Mouse (Mus musculus): Measurements from ENCODE around the gene Eps8l3.

The Eps8l3 gene

GRCm38 (mm10) chr3:107877005-107877404 is at the start of gene Eps8l3:
Gene Eps8l3 (plus strand): TSS chr3:107877229.
- no peak for DNase-seq

- no peak for DNase-seq
These were observed 49.1 kb upstream of the Eps8l3 start for GRCm38 (mm10) chr3:107827873-107828405.

DNA sequence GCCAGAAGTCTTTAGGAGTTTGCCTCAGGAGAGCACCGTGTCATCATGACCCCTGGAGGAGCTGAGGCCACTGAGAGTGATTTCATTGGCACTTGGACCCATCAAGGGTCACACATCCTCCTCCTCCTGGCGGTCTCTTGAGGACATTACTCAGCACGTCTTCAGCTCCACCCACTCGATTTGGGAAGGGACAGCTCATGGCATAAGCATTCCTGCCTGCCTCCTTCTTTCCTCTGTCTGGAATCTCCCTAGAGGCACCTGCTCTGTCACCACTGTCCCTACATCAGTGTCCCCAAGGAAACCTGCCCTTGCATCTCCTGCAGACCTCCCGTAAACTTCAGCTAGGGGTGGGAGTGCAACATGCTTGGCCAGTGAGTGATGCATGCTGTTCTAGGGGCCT is 48.5 kb upstream of the Eps8l3 start:
- DNase-seq: no peak

- no peak for DNase-seq
These were observed 48.0 kb upstream of the Eps8l3 start for GRCm38 (mm10) chr3:107828997-107829396.

DNA sequence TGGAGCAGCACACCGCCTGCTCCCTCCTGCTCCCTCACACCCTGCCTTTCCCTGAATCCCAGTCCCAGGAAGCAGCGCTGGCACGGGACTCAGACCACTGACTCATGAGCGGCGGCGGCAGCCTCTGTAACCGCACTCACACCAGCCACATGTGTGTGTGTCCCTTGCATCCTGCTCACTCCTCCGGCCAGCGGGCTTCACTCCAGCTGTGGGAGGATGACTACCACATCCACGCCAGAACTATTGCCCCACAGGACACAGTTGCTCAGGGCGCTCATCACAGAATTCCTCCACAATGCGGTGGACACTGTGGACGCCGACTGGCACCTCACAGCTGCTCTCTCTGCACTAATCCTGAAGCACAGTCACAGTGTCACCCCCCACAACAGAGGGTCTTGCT is 47.4 kb upstream of the Eps8l3 start:
- DNase-seq: no peak

DNA sequence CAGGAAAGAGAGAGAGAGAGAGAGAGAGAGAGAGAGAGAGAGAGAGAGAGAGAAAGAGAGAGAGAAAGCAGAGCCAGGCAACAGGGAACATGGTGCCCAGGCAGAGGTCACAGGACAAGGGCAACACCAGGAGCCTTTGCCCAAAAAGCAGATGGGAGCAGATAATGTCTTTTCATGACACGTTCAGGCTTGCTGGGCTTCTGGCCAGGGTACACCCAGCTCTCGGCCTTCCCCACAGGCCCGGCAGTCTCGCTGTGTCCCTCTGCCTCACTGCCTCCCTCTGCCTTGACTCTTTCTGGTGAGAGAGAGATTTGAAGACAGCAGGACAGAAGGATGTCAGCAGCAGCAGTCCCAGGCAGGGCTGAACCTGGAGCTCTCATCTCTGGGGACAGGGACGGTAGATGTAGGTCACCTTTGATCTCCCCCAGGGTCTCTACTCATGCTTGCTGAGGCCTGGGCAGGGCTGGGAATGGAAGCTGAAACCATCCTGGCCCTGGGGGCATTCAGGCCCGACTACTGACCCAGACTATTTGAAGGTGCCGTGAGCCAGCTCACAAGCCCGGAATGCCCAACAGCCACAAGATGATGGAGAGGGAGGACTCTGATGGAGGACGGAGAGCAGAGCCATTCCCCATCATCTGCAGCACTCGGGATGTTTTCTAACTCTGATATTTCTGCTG is 45.0 kb upstream of the Eps8l3 start:
- no peak for DNase-seq

- DNase-seq: no peak
These were observed 44.4 kb upstream of the Eps8l3 start for GRCm38 (mm10) chr3:107832645-107833044.

- no peak for DNase-seq
These were observed 43.7 kb upstream of the Eps8l3 start for GRCm38 (mm10) chr3:107833370-107833769.

DNA sequence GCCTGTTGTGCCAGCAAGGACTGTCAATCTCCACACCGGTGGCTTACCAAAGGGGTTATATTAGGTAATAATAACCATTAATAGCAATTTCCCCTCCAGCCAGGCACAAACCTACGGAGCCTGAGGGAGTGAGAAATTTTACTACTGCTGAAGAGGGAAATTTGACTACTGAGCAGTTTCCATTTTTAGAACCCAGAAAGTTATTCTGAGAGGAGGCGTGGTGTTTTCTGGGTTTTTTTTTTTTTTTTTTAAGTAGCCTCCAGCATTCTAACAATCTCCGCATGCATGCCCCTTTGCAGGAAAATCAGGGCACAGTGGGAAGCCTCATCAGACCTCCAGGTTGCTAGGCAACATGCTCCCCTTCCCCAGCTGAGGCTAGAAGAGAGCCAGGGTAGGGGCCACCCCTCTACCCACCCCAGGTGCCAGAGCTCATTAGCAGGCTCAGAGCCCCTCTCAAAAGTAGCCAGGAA is 43.1 kb upstream of the Eps8l3 start:
- no peak for DNase-seq

DNA sequence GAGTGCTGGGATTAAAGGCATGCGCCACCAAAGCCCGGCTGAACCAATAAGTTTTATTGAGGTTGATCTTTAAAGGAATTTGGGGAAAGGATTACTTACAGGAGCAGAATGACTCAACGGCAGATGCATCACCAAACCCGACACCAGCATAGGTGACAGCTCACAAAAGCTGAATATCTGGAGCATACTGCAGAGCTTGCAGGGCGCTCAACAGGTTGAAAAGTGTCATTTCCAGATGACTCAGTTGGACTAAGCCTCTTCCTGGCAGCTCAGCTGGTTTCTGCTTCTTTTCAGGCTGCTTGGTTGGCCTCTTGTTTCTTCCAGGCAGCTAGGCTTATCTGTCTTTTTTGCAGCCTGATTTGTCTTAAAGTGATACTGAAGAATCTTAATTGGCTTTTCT is 41.7 kb upstream of the Eps8l3 start:
- DNase-seq: no peak

DNA sequence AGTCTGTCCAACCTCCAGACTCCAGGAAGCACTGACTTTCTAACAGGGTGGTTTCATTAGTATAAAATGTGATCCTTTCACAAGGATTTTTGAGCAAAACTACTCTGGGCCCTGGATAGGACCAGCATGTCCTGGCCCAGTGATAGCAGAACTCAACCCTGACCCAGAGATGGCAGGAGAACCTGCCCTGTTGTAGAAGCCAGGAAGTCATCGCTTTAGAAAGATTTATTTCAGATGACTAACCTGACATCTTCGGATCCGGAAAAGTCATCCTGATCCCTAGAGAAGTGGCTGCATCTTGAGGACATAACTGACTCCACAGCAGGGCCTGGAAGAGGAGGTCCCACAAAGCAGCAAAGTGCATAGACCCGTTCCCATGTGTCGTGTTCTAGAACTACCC is 37.2 kb upstream of the Eps8l3 start:
- no peak for DNase-seq

- no peak for DNase-seq
These were observed 36.2 kb upstream of the Eps8l3 start for GRCm38 (mm10) chr3:107840855-107841254.

DNA sequence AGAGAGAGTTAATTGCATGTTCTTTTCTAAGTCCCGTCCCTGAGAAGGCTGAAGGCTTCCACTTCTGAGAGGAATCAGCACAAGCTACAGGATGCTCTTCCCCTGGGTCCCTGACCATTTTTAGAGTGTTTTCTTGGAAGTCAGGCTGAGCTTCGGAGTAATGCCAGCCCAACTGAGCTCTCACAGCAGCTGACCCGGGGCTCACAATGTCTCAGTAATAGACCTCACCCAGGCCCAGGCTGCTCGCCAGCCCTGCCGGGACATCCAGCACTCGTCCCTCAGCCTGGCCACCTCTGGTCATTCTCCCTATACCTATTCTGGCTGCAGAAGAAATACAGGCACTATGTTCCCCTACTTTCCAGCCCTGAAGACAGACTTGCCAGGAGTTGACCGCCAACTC is 35.7 kb upstream of the Eps8l3 start:
- no peak for DNase-seq

- DNase-seq: no peak
These were observed 33.6 kb upstream of the Eps8l3 start for GRCm38 (mm10) chr3:107843406-107843805.

- DNase-seq: peak; percentile 80 to 84
These were observed 33.0 kb upstream of the Eps8l3 start for GRCm38 (mm10) chr3:107844001-107844400.

GRCm38 (mm10) chr3:107844499-107844898 is 32.5 kb upstream of the Eps8l3 start:
- DNase-seq: peak in 1 of 2 experiments; percentile 43

- no peak for DNase-seq
These were observed 30.9 kb upstream of the Eps8l3 start for GRCm38 (mm10) chr3:107846175-107846574.

DNA sequence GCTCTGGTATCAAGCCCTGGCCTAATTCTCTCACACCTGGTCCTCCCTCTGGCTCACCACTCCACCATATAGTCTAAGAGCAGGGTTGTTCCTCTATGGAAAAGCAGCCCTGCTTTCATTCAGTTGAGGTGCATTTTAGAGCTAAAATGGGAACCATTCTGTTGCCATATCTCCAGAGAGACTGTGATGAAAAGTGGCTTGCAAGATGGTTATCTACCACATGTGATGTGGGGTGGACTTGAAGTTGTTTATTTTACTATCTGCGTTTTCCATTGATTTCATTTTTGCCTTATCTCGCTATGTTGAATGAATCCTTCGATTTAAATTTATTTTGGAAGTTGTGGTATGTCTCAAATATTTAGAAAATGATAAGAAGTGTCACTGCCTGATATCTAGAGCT is 30.2 kb upstream of the Eps8l3 start:
- no peak for DNase-seq

DNA sequence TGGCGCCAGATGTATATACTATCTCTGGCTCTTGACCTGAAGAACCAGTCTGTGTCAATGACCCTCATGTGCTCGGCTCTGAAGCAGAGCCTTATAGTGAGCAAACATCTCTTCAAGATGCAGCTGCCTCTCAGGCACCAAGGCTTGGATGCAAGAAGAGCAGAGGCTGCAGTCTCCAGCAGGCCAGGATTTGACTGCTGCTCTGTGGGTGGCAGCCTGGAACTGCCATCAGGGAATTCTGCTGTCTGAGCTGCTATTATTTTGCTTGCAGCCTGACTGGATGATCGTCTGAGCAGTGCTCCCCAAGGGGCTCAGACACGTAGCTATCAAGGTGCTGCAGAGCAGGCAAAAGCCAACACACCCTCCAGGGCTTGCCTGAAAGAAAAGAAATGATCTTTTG is 28.9 kb upstream of the Eps8l3 start:
- no peak for DNase-seq

DNA sequence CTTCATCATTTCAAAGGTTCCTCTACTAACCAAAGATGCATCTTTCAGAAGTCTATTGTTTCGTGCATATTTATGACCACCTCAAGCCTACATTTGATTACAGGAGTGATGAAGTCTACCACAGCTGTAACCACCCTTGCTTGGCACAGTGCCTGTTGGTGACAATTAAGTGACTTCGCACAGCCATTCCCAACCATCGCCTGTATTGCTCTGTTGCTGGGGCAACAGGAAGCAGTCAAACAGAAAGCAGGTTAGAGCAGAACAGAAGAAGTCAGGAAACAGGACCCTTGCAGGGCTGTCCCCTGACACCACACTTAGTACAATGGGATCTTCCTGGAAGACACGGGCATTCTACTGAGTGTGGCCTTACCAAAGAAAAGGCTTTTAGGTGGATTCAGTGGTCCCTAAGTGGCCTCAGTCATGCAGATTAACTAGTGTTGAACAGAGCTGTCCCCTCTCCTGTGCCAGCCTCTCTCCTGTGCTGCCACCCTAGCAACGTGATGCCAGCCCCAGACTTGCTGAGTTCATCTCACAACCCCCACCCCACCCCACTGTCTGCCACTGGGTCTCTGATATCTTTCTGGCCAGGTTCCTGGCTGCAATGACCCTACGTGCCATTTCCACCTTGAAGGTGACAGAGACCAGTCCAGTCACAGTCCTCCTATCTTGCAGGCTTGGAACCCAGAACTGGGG is 27.9 kb upstream of the Eps8l3 start:
- DNase-seq: peak in 1 of 2 experiments; percentile 30

DNA sequence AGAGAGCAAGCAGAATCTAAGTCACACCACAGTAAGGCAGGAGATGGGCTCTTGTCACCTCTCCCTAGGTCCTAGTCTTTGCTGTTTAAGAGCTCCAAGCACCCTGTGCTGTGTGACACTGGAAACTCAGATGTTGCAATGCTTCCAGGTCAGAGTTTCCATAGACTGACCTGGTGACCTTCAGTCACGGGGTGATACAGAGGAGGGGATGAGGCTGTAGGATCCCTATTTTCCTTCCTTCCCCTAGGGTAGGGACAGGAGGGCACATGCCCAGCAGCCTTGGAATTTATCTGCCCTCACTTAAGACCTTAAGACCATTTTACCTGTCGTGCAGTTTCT is 27.4 kb upstream of the Eps8l3 start:
- DNase-seq: no peak

- peak; percentile 85 to 88 for DNase-seq
These were observed 26.5 kb upstream of the Eps8l3 start for GRCm38 (mm10) chr3:107850418-107851031.

DNA sequence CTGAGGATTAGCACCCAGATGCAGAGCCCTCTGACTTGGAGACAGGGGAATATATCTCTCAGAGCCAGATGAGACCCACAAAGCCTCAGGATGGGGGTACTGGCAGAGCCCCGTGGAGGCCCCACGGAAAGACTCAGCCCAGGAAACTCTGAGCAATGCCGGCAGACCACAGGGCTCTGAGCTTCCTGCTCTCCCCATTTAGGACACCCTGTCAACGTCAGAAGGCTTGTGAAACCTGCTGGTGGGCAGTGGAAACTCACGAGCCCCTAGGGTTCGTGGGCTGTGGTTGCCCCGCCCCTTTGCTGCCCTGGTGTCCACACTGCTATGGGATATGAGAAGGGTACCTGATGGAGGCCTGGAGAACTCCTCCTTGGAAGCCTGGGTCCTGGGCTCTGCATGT is 24.2 kb upstream of the Eps8l3 start:
- peak in 1 of 2 experiments; percentile 29 for DNase-seq

All from kidney, postnatal 25 days (tissue).